Mouse (Mus musculus) intestine, postnatal 0 days (tissue): Measurements from ENCODE around the gene Nek1. TPM values are rescaled to one million over a fixed set of nuclear protein-coding genes. Genes with fewer than 3 reads are reported as not detected.

ENCODE experiments used
- ATAC-seq: fragments of 200-750 bp; cut with Nextera tagmentation; 2 replicates; pipeline ENCODE4 v1.8.0; 2017; ENCODE audit warnings: mild to moderate bottlenecking, moderate TSS enrichment, moderate library complexity
- H3K27ac ChIP-seq: fragments of 300-500 bp; sonication (generic); 2 replicates; pipeline ENCODE4 v1.5.1; 2014; ENCODE audit warnings: mild to moderate bottlenecking, low read depth, low read length, moderate library complexity
- H3K27me3 ChIP-seq: fragments of 300-500 bp; sonication (generic); replicated peaks from 2 replicates; pipeline ENCODE4 v1.6.1; 2014; ENCODE audit warnings: low read length, mixed read lengths; ENCODE audit not compliant: control insufficient read depth, insufficient read depth
- H3K36me3 ChIP-seq: fragments of 300-500 bp; sonication (generic); 2 replicates; pipeline ENCODE4 v1.6.1; 2014; ENCODE audit warnings: mild to moderate bottlenecking, moderate library complexity; ENCODE audit not compliant: control insufficient read depth, insufficient read depth
- H3K4me1 ChIP-seq: fragments of 300-500 bp; sonication (generic); replicated peaks from 2 replicates; pipeline ENCODE4 v1.6.1; 2014; ENCODE audit warnings: antibody characterized with exemption, low read length, mixed read lengths; ENCODE audit not compliant: control insufficient read depth, insufficient read depth
- H3K4me2 ChIP-seq: fragments of 300-500 bp; sonication (generic); replicated peaks from 2 replicates; pipeline ENCODE4 v1.6.1; 2014; ENCODE audit warnings: low read depth, mild to moderate bottlenecking, moderate library complexity
- H3K4me3 ChIP-seq: fragments of 300-500 bp; sonication (generic); 2 replicates; pipeline ENCODE4 v1.5.1; 2014; ENCODE audit warnings: low read depth, low read length
- H3K9ac ChIP-seq: fragments of 300-500 bp; sonication (generic); 2 replicates; pipeline ENCODE4 v1.6.1; 2014; ENCODE audit warnings: mild to moderate bottlenecking, low read depth, low read length
- H3K9me3 ChIP-seq: fragments of 300-500 bp; sonication (generic); 2 replicates; pipeline ENCODE4 v1.6.1; 2016; ENCODE audit warnings: mixed run types; ENCODE audit not compliant: control insufficient read depth
- CTCF ChIP-seq: sonication (generic); IDR thresholded peaks from 2 replicates; pipeline ENCODE4 v1.5.1; 2016; ENCODE audit warnings: low read depth, mild to moderate bottlenecking, control low read depth, antibody characterized with exemption, moderate library complexity
- WGBS: fragments of 180-500 bp; shearing (Covaris S2); extraction: QIAGEN DNeasy Blood & Tissue Kit; methylation state at CpG from one replicate; pipeline ENCODE4 v1.1.7; 2014; 5-methylcytosine and 5-hydroxymethylcytosine counted together
- polyA plus RNA-seq: library from polyadenylated mRNA; unstranded; fragments of >200 nt; fragmentation: Nextera tagmentation; extraction: Ambion mirVana; gene quantifications from 2 replicates; pipeline ENCODE4 v1.2.1, GENCODE M21; 2015

Nek1 gene
- polyA plus RNA-seq, 1 experiment from 2014 or later: 5.5 TPM

DNA sequence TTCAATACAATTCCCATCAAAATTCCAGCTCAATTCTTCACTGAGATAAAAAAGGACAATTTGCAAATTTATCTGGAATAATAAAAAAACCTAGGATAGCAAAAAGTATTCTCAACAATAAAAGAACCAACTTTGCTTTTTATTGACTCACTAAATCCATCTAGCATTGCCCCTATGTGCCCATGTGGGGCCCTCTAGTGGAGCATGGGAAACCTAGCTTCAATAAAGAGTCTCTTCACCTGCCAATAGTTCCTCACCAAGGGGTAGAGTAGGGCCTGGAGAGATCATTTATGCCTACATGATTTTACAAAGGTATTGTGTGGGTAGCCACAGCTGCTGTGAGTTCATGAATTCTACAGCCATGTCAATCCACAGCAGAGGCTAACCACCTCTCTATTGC is 66.1 kb downstream of the Nek1 start:
- H3K27ac ChIP-seq: no peak overlapping the region
- no peak overlapping the region for H3K9ac ChIP-seq
- H3K4me2 ChIP-seq: no peak overlapping the region
- H3K27me3 ChIP-seq: no peaks in the 10 kb centered on the region
- no peaks in the 10 kb centered on the region for H3K9me3 ChIP-seq
- H3K4me1 ChIP-seq: no peaks in the 10 kb centered on the region
- peak; percentile 66 for TF ChIP-seq CTCF
- no peak overlapping the region for H3K4me3 ChIP-seq
- no peaks in the 10 kb centered on the region for H3K36me3 ChIP-seq
- ATAC-seq: no peak

- Histone ChIP-seq H3K4me1 (no peaks in the 10 kb centered on the region), H3K4me3 (no peak overlapping the region), H3K27me3 (no peaks in the 10 kb centered on the region), H3K4me2 (no peak overlapping the region), H3K36me3 (no peaks in the 10 kb centered on the region), H3K9ac (no peak overlapping the region), H3K9me3 (no peaks in the 10 kb centered on the region), H3K27ac (no peak overlapping the region)
- 65% methylated on average over 7 of the region's 7 CpGs for WGBS
- TF ChIP-seq CTCF: no peak
- ATAC-seq: no peak
Observed at GRCm38 (mm10) chr8:61060412-61060811, 67.4 kb downstream of the Nek1 start.

DNA sequence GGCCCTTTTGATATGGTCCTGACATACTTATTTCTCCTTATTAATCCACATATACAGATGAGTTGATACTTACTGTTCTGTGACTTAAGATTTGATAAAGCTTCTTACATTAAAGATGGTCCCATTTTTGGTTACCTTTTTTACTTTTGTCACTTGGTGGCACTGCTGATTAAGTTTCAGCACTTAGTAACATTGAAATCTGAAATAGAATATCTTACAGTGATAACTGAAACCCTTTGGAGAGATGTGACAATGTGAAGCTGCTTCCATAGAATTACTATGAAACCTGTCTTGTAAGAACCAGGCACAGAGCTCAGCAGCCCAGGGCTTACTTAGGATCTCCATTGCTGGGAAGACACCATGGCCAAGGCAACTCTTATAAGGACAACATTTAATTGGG is 82.1 kb downstream of the Nek1 start:
- TF ChIP-seq CTCF: peak; percentile 62
- H3K9me3 ChIP-seq: no peaks in the 10 kb centered on the region
- H3K27me3 ChIP-seq: no peaks in the 10 kb centered on the region
- H3K4me3 ChIP-seq: no peak overlapping the region
- no peak for ATAC-seq
- H3K4me2 ChIP-seq: no peak overlapping the region
- no peak overlapping the region for H3K27ac ChIP-seq
- no peaks in the 10 kb centered on the region for H3K4me1 ChIP-seq
- H3K36me3 ChIP-seq: peaks cover 10% of the 10 kb centered on the region; the same call in 1 of the 2 replicates
- no peak overlapping the region for H3K9ac ChIP-seq

DNA sequence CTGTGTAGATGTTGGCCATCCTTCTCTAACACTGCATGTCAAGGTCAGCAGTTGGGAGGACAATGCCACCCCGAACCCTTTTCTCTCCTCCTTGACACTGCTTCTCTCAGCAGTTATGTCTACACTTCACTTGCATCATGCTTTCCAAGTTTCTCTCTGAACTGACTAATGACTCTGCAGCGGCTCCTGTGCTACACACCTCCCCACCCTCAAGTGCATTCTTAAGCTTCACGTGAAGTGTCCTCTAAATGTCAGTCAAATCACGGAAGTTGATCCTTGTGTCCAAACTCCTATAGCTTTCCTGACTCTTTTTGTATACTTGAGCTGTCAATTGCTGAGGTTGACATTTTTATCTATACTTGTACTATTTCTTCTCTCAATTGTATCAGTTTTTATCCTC is 117.5 kb downstream of the Nek1 start:
- peaks cover 7% of the 10 kb centered on the region; the same call in 1 of the 2 replicates for H3K36me3 ChIP-seq
- no peak overlapping the region for H3K27ac ChIP-seq
- no peak overlapping the region for H3K4me3 ChIP-seq
- ATAC-seq: no peak
- TF ChIP-seq CTCF: no peak
- H3K27me3 ChIP-seq: no peaks in the 10 kb centered on the region
- H3K9me3 ChIP-seq: no peaks in the 10 kb centered on the region
- WGBS: 93% methylated on average over 4 of the region's 4 CpGs
- no peak overlapping the region for H3K9ac ChIP-seq
- H3K4me1 ChIP-seq: no peaks in the 10 kb centered on the region
- no peak overlapping the region for H3K4me2 ChIP-seq

DNA sequence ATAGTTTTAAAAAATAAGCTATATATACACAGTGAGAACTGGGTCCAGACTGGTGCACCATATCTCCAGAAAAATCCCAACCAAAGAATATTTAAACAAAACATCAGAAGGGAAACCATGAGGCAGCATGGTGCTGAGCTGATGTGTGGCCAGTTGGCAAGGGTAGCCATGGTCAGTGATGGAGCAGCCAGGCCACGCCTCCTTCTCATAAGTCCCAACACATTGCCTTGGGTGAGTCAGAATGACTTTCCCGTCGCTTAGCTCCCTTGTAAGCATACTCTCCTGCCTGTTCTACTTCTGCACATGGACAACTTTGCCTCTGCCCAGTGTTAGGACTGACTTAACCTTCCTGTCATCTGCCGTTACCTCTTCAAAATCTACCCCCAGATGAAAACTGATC is 118.9 kb downstream of the Nek1 start:
- no peaks in the 10 kb centered on the region for H3K9me3 ChIP-seq
- H3K9ac ChIP-seq: no peak overlapping the region
- TF ChIP-seq CTCF: no peak
- H3K4me1 ChIP-seq: no peaks in the 10 kb centered on the region
- H3K27ac ChIP-seq: no peak overlapping the region
- no peak for ATAC-seq
- no peak overlapping the region for H3K4me2 ChIP-seq
- no peak overlapping the region for H3K4me3 ChIP-seq
- 95% methylated on average over 4 of the region's 4 CpGs for WGBS
- no peaks in the 10 kb centered on the region for H3K27me3 ChIP-seq
- H3K36me3 ChIP-seq: peaks cover 1% of the 10 kb centered on the region; the same call in 1 of the 2 replicates

GRCm38 (mm10) chr8:61121631-61122030 is 128.6 kb downstream of the Nek1 start:
- Histone ChIP-seq H3K9ac (no peak overlapping the region), H3K4me2 (no peak overlapping the region), H3K4me1 (no peaks in the 10 kb centered on the region), H3K36me3 (0 out of 2 replicates have a peak, but pooled peaks cover 4% of the 10 kb centered on the region), H3K4me3 (no peak overlapping the region), H3K27ac (no peak overlapping the region), H3K27me3 (no peaks in the 10 kb centered on the region), H3K9me3 (no peaks in the 10 kb centered on the region)
- no peak for ATAC-seq
- 97% methylated on average over 1 of the region's 1 CpGs for WGBS
- TF ChIP-seq CTCF: no peak

DNA sequence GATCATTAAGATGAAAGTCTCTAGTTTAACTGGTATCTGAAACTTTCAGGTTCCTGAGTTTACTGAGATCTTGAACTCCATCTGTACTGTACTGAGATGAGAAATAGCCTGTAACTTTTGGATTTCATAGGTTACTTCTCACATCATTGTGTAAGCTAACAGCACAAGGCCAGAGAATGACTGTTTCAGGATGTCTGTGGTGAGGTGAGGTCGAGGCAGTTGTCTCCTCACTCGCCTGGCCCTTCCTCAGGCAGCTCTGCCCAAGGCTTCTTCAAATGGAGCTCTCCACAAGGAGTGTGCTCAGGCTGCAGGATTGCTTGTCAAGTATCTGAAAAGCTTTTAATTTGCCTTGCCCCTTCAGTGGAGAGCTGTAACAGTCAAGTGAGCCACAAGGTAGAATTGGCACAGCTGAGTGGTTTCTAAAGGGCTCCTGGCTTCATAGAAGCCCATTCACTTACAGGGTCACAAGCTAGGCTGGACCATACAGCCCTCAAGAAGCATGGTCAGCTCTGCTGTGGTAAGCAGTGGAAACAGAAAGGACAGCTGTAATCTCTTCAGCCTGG is 134.4 kb downstream of the Nek1 start:
- Histone ChIP-seq H3K27ac (no peak overlapping the region), H3K4me1 (no peaks in the 10 kb centered on the region), H3K36me3 (peaks cover 4% of the 10 kb centered on the region; the same call in 1 of the 2 replicates), H3K27me3 (no peaks in the 10 kb centered on the region), H3K9ac (no peak overlapping the region), H3K4me2 (no peak overlapping the region), H3K9me3 (no peaks in the 10 kb centered on the region), H3K4me3 (no peak overlapping the region)
- 84% methylated on average over 2 of the region's 2 CpGs for WGBS
- no peak for TF ChIP-seq CTCF
- ATAC-seq: no peak
